Mouse (Mus musculus) heart, adult 9 months (tissue): ENCODE measurements at regions not wholly inside any gene's neighbourhood (a gene's known extent, or its start where the extent isn't known, plus 50 kb on each side); places are given as distances from the start of the nearest gene placed in this dataset.

Experiments used
- DNase-seq, 2 experiments: peaks; one replicate each; pipeline ENCODE4 v3.0.0; 2022; ENCODE audit warnings: low spot score in 2 of 2

GRCm38 (mm10) chr14:97446793-97447192 lies 722.8 kb downstream of the Dach1 start:
- no peak for DNase-seq

- no peak for DNase-seq
These were observed 729.2 kb downstream of the Dach1 start for GRCm38 (mm10) chr14:97440326-97440725.

DNA sequence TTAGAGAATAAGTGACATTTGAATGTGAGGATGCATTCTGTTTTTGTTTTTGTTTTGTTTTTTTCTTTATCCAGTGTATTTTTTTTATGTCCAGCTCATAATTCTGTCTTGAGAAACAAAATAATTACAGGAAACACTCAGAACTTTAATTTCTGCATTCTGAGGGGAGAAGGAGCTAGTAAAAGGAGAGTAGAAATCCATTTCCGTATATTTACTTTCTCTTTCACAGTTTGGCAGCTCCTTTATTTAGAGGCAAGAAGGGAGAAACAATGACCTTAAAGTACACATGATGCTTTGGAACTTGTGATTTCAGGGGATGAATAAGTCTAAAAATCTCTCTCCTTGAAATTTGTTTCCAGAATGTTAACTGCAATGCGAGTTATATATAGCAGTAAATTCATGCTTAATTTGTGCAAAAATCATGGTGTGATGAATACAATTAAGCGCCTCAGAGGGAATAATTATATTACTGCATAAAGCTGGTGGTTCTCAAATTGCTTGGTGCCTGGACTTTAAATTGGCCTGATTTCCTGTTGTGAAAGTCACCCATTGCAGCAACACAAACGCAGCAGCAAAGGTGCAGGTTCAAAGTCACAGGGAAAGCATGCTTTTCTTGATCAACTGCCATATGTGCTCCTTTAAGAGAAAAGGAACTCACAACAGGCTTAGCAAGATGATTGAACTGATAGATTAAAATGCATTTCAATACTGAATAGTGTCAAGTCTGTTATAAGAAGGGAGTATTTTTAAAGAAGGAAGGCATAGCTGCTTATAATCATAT lies 733.9 kb downstream of the Dach1 start:
- no peak for DNase-seq

DNA sequence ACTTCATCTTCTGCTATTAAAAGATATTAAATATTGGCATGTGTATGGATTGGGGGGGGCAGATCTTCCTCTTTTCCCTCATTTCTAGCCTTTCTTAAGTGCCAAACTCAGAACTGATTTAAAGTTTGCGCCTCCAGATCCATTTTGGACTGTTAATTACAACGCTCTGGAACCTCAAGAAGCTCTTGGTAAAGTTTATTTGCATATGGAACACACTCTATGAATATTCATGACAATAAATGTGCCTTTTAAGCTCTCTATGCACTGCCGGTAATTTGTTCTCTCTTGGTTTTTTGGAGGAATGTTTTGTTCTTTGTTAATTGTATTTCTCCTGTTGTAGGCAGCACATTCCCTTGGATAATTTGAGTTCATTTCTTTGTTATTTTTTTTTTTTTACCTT lies 738.3 kb downstream of the Dach1 start:
- no peak for DNase-seq

- no peak for DNase-seq
These were observed 766.3 kb downstream of the Dach1 start for GRCm38 (mm10) chr14:97403176-97403795.

DNA sequence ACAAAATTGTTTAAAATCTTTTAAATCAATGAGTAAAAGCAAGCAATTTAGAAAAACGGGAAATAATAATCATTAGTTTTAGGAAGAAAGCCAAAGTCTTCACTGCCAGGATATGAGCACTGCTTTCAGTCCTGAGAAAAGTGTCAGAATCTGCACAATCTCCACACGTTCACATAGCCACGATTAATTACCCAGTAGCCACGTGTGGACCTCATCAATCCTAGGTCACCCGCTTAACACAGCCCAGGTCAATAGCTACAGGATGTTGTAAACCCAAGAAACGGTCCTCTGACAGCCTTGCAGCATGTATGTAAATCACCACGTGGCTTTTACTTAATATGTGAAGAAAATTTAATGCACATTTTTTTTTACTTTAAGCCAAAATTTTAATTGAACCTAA lies 773.2 kb downstream of the Dach1 start:
- no peak for DNase-seq

DNA sequence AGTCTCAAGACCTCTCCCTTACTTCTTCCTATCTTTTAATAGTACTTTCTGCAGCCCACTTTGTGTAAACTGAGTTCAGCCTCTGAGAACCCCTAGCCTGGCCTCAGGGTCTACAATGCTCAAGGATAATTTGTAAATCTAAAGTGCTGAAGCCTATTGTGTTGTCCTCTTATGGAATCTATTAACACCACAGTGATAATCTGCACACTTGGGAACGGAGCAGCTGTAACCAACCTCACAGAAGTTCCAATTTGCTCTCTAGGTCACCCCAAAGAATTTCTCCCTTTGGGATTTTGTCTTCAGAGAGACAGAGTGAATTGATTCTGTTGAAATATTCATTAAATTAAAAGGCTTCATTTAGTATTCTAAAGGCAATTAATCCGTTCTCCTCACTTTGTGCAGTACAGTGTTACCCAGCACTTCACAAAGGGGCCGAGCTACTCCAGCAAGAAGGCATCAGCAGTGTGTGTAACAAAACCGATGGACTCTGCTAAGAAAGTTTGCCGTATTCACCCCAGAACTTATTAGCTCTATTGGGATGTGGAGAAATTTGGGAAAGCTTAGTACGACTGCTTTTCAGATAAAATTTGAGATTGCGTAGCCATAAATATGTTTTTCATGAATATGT lies 773.7 kb downstream of the Dach1 start:
- DNase-seq, result no peak

- DNase-seq, result no peak
These were observed 780.6 kb downstream of the Dach1 start for GRCm38 (mm10) chr14:97389005-97389404.

GRCm38 (mm10) chr14:97380131-97380530 lies 789.4 kb downstream of the Dach1 start:
- DNase-seq, result no peak

GRCm38 (mm10) chr14:97356915-97357314 lies 812.6 kb downstream of the Dach1 start:
- no peak for DNase-seq

DNA sequence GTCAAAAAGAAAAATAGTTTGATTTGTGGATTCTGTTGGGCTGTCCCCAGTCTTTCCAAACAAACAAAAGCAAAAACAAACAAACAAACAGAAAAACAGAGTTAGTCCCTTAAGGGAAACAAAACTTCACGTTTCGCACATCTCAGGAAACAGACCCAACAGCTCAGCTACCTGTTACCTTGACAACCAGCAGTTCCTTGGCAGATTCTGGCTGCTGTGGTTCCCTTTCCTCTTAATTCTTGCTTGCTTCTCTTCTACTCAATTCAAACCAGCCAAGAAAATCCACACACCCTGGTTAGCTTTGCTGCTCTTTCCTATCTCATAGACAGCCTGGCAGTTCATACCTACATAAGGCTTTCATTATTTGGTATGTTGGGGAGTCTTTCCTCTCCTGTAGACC lies 821.6 kb downstream of the Dach1 start:
- no peak for DNase-seq

DNA sequence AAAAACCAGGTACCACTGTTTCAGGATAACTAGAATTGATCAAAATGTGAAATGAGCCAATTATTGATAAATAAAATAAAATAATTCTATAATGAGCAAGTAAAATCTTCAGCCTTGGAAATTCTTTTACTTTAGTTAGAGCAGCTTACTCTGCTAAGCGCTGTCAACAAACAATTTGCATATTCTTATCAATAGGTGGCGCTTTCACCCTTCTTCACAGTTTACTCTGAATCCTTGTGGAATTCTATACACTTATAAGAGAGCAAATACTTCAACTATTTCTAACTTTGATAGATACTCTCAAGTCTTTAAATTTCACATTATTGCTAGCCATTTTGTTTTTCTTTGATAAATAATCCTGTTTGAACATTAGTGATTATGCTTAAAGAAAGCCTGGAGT lies 812.5 kb upstream of the Klhl1 start:
- no peak for DNase-seq

- no peak for DNase-seq
These were observed 811.1 kb upstream of the Klhl1 start for GRCm38 (mm10) chr14:97329979-97330378.

- DNase-seq, result no peak
These were observed 774.2 kb upstream of the Klhl1 start for GRCm38 (mm10) chr14:97293109-97293508.

DNA sequence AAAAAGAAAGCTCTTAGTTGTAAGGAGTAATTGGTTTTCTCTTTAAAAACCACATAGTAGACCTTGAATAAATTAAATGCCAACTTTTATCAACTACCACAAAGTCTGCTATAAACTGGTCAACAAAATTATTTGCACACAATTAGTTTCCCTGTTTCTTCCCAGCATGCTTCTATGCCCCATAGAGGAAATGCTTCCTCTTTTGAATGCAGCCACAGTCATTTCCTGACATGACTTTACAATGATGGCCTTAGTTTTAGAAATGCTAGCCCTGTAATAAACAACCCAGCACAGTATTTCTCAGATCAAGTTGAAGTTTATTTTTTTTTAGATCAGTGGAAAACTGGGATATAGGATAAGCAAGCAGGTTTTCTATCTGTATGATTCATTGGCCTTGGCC lies 768.5 kb upstream of the Klhl1 start:
- DNase-seq, result no peak

GRCm38 (mm10) chr14:97258461-97258860 lies 739.6 kb upstream of the Klhl1 start:
- no peak for DNase-seq
